Mouse (Mus musculus): Measurements from ENCODE around the gene Oaz1.
A peak's percentile ranks its signal among the peaks of the same experiment; 100 is the strongest.

The Oaz1 gene

GRCm38 (mm10) chr10:80854913-80855748 is 28.7 kb downstream of the Oaz1 start, which contains the start of the genes Lsm7 and Sppl2b:
Gene Lsm7 (minus strand): TSS chr10:80855209.
Gene Sppl2b (plus strand): TSS chr10:80855275.
- DNase-seq, result peak; percentile 100

GRCm38 (mm10) chr10:80855749-80856073 is 29.3 kb downstream of the Oaz1 start:
- no peak for DNase-seq

DNA sequence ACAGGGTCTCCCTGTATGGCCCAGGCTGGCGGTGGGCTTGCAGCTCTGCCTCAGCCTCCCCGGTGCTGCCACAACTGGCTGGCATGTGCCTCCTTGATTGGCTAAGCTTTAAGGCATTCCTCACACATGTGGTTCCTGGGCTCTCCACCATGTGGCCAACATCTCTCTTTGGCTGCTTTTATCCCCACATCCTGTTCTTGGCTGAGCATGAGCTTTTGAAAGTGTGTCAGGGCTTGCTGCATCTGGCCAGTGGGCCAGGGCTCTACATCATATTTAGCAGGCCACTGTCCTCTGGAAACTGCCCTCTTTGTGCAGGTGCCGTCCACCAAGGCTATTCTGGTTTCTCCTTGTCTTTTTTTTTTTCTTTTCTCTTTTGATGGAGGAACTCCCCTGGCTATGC is 29.8 kb downstream of the Oaz1 start:
- peak; percentile 95 for DNase-seq

- DNase-seq, result no peak
Observed at GRCm38 (mm10) chr10:80856908-80857307, 30.5 kb downstream of the Oaz1 start.

DNA sequence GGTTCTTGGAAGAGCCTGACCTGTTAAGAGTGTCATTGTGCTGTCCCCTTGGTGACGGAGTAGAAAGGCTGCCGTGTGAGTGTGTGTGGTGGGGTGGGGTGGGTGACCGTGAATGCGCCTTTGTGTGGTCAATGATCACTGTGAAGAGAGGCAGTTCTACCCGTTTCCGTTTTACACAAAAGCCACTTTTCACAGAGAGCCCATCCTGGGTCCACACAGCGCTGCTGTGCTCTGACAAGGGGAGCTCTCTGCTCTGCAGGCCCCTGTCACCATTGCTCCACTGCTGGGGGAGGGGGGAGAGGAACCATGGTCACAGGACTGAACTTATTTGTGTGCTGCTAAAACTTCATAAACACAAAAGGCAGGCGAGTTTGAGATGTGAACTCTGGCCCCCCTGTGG is 30.9 kb downstream of the Oaz1 start:
- DNase-seq, result no peak

- DNase-seq, result no peak
Observed at GRCm38 (mm10) chr10:80857848-80858247, 31.4 kb downstream of the Oaz1 start.

DNA sequence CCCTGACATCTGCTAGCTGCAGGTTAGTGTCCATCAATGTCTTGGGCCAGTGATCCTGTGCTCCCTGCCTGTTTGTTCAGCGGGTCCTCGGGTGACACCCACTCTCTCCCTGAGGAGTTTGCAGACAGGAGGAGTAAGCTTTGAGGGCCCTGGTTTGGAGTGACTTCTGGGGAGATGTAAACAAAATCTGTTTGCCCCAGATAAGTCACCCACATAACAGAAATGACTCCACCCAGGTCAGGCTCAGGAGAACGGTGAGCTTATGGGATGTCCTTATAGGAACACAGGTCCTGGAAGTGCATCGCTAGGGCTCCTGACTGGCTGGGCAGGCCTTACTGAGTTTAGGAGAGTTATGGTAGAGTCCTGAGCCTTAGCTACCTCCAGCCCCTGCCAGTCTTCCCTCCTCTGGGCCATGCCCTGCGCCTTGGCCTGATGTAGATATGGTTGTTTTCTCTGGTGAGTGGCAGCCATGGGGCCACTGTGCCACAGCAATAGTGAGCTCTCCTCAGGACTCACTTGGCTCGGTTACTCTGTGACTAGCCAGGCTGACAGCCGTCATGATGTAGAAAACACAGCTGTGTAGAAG is 32.0 kb downstream of the Oaz1 start:
- no peak for DNase-seq

GRCm38 (mm10) chr10:80862305-80862704 is 35.8 kb downstream of the Oaz1 start:
- DNase-seq, result no peak

DNA sequence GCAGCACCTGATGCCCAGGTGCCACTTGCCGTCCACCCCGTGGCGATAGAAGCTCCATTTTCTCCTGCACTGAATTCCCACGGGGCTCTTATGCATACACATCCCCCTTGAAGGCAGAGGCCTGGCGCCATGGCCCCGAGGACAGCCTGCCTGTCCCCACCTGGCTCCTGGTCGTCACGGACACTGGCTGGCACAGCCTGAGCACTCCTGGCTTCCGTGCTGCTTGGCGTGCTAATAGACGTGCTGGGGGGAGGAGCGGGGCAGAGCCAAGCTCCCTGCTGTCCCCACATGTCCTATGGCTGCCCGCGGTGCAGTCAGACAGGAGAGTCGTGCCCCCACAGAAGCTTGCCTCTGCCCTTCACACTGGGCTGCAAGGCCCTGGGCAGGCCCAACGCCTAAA is 38.0 kb downstream of the Oaz1 start:
- DNase-seq, result peak; percentile 95

GRCm38 (mm10) chr10:80870993-80871392 is 44.5 kb downstream of the Oaz1 start:
- DNase-seq, result no peak

DNA sequence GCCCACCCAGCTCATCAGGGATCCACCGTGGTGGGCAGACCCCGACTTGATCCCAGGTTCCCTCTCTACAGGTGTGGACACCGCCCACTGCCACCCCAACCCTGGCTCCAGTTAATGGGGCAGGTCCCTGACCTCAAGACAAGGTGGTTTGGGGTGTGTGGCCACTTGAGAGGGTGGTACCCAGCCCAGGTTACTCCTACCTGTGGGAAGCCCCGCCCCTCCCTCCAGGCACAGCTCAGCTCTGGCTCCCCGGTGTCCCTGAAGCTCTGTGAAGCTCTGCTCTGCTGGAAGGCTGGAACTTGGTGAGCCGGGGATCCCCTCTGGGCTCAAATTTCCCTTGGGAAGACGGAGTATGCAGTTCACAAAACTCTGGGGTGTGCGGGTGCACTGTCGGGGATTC is 45.1 kb downstream of the Oaz1 start, which contains the start of gene Tmprss9:
Gene Tmprss9 (plus strand): TSS at position 268 of the 400 bp plus-strand sequence.
- DNase-seq, result no peak

DNA sequence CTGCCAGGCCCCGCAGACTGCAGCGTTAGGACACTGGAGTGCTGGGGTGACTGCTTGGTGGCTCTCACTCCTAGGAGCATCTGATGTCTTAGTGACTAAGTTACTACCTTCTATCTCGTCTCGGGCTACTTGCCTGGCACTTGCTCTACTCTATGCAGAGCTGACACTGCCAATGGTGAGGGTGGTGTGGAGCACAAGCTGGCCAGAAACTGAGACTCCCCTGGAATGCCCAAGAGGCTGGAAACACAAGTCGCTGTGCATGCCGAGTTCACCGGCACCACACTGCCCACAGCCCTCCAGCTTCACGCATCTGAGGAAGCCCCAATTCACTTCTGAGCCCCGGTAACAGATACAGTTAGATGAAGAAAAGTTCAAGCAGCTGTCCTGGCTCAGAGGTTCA is 47.6 kb downstream of the Oaz1 start:
- no peak for DNase-seq

DNA sequence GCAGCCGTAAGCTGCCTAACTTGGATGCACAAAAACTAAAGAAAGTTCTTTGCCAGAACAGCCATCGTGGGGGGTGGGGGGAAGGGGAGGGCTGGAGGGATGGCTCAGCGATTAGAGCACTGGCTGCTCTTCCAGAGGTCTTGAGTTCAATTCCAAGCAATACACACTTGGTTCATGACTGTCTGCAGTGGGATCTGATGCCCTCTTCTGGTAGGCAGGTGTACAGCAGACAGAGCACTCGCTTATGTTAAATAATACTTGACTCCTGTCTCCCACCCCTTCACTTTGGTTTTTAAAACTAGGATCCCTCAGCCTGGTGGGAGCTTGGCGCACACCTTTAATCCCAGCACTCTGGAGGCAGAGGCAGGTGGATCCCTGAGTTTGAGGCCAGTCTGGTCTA is 49.6 kb downstream of the Oaz1 start:
- no peak for DNase-seq

GRCm38 (mm10) chr10:80876594-80876993 is 50.1 kb downstream of the Oaz1 start:
- no peak for DNase-seq
